Mouse (Mus musculus) skeletal muscle tissue, postnatal 0 days (tissue): ENCODE measurements around the gene Gm49387. TPM values are rescaled to one million over a fixed set of nuclear protein-coding genes. Genes with fewer than 3 reads are reported as not detected.

ENCODE experiments used
- polyA plus RNA-seq: library from polyadenylated mRNA; unstranded; fragments of >200 nt; fragmentation: Nextera tagmentation; extraction: Ambion mirVana; gene quantifications from 2 replicates; pipeline ENCODE4 v1.2.1, GENCODE M21; 2015

Gm49387 gene
- polyA plus RNA-seq: 2.8 and 5.7 TPM in 2 replicates

DNA sequence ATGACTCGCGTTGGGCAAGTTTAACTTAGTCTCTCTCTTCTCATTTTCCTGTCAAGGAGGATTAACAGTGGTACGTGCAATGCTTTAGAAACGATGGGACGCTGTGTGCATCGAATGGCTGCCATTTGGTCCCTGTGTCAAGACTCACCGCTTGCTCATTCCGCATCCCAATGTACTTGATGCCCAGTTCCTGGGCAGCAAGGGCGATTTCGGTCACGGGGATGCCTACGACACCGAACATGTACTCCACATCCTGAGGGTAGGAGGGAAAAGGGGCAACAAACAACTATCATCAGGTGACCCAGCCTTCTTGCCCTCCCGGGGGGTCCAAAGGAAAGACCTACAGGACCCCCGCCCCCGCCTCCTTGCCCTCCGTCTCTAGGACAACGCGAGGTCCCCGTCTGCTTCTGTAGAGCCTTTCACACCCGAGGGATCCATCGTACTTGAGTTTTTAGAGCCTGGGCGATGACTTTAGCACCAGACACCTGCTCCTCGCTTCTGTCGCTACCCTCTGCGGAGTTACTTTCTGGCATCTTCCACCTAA, at the start of gene Gm49387:
Gene Gm49387 (minus strand): TSS at position 533 of the 544 bp plus-strand sequence.

DNA sequence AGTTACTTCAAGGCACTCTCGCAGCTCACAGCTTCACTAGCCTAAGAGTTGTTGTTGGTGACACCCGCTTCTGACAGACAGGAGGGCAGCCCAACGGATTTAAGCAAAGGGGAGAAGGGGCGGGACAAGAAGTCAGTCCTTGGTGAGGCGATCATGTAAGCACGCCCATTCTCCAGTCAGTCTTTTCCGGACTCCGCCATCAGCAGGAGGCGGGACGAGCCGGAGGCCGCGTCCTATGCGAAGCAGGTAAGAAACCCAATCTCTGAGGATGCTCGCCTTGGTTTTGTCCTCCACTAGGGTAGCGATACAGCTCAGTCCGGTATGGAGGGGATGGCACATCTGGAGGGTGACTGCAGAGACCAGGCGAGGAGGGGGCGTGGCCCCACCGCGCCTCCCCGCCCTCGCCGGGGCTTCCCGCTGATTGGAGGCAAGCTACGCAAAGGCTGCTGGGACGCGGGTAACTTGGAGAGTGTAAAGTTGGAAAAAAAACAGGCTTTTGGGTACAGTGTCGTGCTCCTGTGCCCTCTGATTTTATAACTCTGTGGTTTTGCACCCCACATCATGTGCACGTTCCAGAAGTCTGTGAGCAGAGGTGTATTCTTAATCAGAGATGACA, 320 bp upstream of the Gm49387 start, which contains the start of the genes Btd and Hacl1:
Gene Btd (plus strand): TSS at position 139 of the 616 bp plus-strand sequence.
Gene Hacl1 (minus strand): TSS at position 397 of the 616 bp plus-strand sequence.

DNA sequence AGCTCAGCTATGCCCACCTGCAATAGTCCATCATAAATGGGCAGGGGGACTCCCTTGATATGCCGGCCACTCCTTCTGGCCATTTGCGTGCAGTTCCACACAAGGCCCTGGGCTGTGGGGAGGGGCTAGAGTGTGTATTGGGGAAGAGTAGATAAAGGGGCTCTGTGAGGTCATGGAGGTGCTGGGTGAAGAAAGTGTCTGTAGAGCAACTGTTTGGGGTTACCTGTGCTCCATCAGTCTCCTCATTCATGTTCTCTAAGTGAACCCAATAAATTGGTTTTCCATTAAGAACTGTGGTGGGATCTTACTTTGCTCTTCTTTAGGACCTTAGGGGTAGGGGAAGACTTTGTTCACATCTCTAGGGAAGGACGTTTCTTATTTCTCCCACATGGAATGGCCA, 49.4 kb downstream of the Gm49387 start, which contains the start of gene Colq:
Gene Colq (minus strand): TSS at position 101 of the 400 bp plus-strand sequence.

Other genes starting within 250 kb of the Gm49387 start
- 47.5 and 49.3 TPM in 2 replicates for gene Sh3bp5, start 204.8 kb downstream of the Gm49387 start, polyA plus RNA-seq
- gene Eaf1, start 146.5 kb downstream of the Gm49387 start, polyA plus RNA-seq: 10.3 and 11.2 TPM in 2 replicates
- 27.4 and 29.4 TPM in 2 replicates for gene Mettl6, start 145.8 kb downstream of the Gm49387 start, polyA plus RNA-seq
- gene Colq, start 49.5 kb downstream of the Gm49387 start, polyA plus RNA-seq: 12.1 and 14.9 TPM in 2 replicates
- gene Btd, start 150 bp upstream of the Gm49387 start, polyA plus RNA-seq: 17.4 and 22.4 TPM in 2 replicates
- gene Hacl1, start 408 bp upstream of the Gm49387 start, polyA plus RNA-seq: 12.3 and 31.1 TPM in 2 replicates
- gene Ankrd28, start 189.8 kb upstream of the Gm49387 start, polyA plus RNA-seq: 6.2 and 7.3 TPM in 2 replicates